Mouse (Mus musculus) liver (tissue): ENCODE data around the gene Idua.

ENCODE experiments used
- DNase-seq: peaks from one replicate; pipeline ENCODE4 v3.0.0-alpha.2; 2020; ENCODE audit warnings: mixed read lengths

Gene Idua

DNA sequence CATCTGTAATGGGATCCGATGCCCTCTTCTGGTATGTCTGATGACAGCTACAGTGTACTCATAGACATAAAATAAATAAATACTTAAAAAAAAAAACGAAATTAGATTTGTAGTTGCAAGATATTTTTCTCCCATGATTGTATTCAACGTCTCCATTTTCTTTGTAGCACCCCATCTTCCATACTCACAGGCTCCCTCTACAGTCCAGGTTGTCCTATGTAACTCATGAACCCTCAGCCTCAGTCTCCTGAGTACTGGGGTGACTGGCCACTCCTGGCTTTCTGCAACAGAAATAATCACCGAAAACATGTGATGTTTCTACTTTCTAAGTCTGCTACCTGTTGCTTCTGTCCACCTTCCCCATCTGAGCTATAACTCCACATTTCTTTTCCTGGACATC is 31.0 kb downstream of the Idua start:
- no peak for DNase-seq

DNA sequence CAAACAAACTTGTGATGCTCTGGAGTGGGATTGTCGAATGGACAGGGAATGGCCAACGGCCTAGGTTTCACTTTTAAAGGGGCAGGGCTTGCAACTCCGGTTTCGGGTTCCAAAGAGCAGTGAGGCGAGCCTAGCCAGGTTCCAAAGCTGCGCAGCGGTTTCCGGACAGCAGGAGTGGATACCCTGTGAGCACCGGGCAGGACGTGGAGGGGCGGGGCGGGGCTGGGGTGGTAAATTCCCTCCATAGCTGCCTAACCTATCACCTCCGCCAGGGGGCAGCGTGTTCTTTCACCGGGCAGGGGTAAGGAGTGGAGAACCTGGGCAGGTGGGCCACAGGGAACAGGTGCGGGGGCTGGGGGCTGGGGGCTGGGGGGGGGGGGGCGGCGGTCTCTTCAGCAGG is 32.1 kb downstream of the Idua start, which contains the start of gene Fgfrl1:
Fgfrl1 (plus strand) TSS at position 112 of the 400 bp plus-strand sequence.
- peak; percentile 87 for DNase-seq

DNA sequence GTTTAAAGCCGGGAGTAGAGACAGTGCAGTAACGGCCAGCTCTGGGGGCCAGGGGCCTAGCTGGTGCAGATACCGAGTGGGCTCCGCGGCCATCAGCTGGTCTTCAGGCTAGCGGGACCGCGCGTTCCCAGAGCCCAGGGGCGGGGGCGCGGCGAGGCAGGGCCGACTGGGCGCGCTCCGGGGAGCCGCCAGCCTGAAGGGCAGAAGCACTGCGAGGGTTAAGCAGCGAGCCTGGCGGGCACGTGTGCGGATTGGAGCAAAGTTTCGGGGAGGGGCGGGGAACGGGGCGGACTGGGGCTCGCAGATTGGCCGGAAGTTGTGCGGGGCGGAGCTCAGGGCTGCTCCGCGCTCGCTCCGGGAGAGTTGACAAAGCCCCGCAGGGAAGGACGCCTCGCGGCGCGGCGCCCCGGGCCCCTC is 33.7 kb downstream of the Idua start:
- peak; percentile 95 for DNase-seq

DNA sequence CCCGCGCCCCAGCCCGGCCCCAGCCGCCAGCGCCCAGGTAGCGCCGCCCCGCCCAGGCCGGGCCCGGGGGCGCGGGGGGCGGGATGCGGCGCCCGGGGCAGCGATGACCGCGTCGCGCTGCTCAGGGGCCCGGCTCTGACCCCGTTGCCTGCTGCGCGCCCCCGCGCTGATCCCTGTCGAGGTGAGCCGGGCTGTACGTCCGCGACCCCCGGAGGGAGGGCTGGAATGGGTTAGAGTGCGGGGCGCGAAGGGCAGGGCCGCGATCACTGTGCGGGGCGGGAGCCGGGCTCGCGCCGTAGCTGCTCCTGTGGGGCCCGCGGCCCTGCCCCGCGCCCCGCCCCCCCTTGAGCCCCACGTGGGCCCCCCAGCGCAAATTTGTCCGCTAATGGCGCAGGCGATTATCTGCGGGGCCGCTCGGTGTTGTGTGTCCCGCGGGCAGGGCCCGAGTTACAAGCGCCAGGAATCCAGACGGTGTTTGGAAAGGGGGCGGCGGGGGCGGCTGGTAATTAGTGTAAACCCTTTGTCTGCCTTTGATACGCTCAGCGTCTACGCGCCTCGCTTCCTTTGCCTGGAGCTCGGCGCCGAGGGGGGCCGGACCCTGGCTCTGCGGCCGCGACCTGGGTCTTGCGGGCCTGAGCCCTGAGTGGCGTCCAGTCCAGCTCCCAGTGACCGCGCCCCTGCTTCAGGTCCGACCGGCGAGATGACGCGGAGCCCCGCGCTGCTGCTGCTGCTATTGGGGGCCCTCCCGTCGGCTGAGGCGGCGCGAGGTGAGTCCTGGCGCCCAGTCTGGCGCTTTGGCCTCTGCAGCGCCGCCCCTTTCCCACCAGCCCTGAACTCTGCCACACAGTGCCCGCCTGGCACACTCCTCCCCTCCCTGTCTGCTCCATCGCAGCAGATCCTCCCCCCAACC is 34.5 kb downstream of the Idua start:
- DNase-seq = peak; percentile 65

DNA sequence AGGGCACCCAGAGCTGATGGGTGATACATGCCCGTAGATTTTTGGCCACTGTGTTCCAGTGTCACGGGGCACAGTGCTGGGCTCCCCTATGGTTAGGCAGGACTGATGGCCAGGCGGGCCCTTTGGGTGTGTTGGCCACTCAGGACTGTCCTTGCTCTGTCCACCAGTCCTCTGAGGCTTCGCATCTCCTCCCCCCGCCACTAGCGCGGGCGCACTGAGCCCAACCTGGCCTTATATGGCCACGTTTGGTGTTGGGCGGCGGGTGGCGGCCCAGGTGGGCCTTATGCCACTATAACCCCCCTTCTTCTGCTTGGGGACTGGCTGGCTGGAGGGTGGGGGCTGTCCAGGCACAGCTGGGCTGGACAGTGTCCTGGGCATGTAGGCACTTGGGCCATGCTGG is 35.7 kb downstream of the Idua start:
- DNase-seq = no peak

DNA sequence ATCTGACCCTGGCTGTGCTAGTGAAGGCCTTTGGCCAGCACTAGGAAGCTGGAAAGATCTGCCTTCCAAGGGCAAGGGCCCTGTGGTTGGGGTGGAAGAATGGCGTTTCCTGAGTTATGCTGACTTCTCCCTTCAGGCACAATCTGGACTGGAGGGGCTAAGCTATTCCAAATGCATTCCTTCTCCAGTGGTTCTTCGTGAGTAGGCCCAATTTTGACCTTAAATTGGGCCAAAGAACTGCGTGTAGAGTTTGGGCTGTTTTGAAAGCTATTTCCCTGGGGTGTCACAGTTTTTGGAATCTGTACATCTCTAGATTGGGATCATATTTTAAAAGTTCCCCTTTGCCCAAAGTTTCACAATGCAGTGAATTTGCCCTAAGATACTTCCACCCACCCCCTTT is 36.4 kb downstream of the Idua start:
- DNase-seq = no peak

DNA sequence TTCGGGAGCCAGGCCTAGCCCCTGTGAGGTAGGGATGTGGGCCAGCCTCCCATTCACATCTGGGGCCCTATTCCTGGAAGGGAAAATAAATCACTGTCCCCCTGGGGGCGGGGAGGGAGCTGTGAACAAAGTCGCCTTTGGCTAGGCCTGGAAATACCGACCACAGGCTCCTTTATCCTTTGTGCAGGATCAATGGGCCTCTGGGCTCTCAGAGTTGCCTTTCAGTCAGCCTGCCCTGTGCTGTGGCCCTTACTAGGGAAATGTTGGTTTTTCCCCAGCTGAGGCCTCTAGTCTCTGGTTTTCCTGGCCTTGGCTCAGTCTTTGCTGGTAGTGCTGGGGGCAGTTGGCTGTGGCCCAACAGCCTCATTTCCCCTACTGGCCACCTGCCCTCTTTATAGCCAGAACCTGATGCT is 37.2 kb downstream of the Idua start:
- DNase-seq = no peak

DNA sequence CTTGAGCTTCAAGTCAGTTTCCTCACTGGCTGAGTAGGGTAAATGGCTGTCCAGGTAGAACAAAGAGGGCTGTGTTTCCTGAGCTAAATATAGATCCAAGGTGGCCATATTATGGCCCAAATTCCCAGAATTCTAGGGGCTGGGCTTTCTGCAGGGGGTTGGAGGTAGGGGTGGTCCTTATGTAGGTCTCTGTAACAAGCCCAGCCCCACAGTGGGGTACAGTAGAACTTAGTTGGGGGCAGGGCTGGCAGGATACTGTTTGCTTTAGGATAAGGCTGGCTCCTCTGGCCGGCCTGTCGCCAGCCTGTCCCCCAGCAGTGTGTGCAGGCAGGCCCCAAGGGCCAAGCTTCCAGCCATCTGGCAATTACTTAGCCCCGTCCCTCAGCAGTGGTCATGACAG is 40.2 kb downstream of the Idua start:
- no peak for DNase-seq

DNA sequence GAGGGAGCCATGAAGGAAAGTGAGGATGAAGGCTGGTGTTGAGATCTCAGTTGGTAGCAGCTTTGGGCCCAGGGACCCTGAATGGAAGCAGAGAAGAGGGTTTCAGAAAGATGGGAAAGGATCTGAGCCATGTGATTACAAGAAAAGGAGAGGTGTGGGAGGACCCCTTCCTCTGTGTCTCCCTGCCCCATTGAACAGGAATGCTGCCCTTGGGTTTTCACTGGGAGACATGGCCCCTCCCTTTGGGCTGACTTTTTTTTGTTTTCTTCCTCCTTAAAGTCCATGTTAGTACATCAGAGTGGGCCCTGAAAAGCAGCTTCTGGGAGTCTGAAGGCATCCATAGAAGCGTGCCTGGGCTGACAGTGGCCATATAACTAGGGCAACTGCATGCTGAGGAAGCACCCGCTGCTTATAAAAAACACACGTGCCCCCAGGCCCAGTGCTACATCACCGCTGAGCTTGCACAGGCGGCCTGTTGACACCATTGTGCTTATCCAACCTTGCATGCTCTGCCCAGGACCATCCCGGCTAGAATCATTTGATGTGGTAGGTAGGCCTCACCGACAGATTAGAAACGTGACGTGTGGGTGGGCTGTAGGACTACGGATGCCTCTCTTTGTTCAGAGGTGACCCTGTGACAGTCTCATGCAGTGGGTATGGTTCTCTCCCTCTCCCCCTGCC is 41.4 kb downstream of the Idua start:
- no peak for DNase-seq

DNA sequence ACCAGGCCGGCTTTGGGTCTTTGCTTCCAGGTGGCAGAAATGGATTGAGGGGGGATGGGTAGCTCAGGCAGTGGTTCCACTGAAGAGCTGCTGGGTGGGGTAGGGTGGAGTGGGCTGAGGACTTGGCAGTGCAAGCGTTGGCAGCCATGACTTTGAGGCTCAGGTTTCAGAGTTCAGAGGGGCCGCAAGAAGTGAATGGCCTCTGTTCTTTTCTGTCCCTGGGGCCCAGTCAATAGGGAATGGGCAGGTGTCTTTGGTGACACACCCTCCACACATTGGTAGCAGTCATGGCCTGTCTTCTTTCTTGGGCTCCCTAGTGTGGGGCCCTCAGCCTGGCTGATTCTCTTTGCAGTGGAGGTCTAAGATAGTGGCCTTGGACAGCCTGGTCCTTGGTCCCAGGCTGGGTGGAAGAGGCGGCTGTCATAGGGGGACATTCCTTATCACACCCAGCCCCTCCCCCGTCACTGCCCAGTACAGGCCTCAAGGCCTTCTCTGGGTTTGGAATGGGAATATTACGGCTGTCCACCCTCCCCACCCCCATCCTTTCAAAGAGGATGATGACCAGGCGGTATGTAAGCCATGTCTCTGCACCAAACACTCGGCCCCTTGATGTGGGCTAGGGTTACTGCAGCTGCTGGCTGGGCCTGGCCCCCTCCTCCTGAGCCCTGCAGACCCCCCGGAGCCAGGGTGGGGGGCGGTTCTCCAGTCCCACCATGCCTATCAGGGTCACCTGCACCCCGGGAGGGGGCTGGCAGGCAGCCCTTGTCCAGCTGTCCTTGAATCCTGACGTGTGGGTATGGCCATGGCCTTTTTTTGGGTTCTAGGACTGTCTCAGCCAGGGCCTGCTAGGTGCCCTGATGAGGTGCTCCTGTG is 43.9 kb downstream of the Idua start:
- DNase-seq = no peak

DNA sequence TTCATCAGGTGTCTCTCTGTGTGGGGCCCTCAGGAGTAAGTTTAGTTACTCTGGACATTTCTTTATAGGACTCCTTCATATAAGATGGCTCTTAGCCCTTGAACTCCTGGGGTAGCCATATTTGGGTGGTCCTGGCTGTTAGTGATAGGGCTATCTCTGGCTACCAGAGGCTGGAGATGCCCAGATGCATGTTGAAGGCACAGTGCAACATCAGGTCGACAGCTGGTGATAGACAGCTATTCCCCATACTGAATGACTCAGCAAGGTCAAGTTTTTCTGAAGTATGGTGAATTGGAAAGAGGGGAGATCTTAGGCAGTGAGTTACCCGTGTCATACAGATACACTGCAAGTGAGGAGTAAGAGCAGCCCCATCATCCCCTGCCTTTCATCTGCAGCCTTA is 47.6 kb downstream of the Idua start:
- DNase-seq = peak; percentile 62

DNA sequence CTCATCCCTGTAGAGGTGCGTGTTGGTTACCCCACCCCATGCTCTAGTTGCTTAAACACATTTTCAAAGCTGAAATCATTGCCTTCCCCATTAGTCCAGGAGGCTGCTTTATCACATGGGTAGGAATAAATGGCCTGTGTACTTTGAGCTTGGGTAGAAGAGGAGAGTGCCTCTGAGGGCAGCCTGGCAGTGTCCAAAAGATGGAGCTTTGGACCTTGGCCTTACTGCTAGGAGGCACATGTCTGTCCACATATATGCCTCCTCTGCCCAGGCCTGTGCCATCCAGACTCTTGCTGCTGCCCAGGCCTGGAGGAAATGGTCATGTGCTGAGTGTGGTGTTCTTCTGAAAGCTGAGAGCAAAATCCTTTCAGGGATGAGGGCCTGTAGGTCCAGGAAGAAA is 48.3 kb downstream of the Idua start:
- DNase-seq = no peak

DNA sequence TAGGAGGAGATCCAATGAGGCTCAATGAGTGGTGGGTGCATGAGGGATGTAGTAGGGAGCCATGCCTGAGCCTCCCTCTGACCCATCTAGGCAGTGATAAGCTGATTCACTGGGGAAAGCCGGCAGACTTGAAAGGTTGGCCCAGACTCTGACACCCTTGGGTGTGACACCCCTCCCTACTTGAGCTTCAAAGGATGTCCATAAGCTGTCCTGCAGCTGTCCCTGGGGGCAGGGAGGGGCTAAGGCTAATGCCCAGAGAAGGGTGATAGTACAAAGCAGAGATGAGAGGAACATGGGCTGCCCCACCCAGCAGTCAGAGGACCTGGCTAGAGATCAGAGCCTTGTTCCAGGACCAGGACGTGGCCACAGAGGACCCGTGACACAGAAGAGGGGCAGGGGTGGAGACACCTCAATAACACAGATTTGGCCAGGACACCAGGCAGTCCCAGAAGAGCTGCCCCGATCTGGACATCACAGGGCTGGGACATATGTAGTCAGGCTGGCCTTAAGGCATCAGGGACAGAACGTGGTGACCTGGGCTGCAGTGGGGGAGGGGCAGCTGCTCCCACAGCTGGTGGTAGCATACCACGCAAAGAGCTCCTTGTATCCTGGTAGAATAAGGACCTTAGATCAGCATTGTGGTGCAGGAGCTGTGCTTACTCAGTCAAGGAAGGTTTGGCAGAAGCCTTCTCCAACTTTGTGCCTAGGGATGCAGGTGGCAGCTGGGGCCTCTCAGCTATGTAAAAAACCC is 49.0 kb downstream of the Idua start:
- DNase-seq = peak; percentile 61

DNA sequence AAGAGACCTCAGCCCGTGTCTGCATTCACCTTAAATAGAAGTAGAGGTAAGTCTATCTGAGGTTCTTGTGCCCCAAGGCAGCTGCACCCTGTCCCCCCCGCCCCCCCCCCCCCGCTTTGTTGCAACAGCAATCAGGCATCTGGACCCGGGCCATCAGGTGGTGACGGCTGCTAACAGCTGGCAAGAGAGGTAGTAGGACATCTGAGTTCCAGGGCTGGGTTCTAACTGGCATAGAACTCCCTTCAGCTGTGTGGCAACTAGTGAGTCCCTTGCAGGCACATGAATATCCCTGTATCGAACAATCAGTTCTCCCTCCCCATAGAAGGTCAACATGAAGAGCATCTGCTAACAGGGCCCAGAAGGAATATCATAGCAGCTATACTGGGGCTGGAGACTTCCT is 51.8 kb downstream of the Idua start:
- no peak for DNase-seq

DNA sequence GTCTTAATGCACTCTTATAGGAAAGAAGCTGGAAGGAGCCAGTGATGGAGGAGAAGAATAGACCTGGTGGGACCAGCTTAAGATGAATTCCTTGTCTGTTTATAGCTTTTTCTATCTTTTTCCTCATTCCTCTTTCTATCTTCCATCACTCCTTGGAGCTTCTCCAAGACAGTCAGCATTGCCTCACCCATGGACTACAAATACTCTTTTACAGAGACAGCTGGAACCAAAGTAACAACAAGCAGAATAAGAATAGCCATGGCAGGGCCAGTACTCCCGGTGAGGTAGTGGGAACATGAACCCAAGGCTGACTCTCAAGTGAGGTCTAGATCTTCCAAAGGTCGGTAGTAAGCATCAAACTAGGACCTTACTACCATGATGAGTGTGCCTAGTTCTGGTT is 53.0 kb downstream of the Idua start:
- no peak for DNase-seq

DNA sequence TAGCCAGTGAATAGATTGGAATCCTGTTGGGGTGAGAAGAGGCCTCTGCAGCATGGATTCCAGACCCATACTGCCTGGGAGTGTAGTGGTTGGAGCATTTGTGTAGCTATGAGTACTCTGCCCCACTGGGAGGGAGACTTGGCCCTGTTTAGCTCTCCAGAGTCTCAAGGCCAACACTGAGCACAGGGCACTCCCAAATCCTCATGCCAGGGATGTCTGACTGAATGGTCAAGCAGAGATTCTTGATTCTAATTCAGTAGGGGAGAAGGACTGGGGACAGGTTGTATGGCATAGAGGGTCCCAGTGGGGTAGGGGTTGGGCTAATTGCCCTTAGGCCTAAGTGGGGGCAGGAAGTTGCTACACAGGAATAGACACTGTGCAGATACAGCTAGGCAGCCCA is 53.6 kb downstream of the Idua start:
- no peak for DNase-seq

DNA sequence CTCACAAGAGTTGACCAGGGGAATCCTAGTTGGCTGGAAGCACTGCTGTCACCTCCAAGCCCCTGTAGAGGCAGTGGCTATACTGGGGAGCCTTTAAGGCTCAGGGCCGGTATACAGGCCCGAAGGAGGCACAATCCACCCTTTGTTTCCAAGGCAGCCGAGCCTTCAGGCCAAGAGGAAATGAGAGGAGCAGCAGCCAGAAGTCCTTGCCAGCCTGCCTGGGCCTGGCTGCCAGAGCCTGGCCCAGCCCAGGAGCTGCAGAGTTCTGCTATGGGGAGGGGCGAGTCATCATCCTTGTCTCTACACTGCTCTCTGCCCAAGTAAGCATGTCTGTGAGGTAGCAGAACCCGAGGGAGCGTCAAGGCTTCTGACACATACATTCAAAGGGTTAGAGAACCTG is 54.0 kb downstream of the Idua start:
- DNase-seq = no peak

DNA sequence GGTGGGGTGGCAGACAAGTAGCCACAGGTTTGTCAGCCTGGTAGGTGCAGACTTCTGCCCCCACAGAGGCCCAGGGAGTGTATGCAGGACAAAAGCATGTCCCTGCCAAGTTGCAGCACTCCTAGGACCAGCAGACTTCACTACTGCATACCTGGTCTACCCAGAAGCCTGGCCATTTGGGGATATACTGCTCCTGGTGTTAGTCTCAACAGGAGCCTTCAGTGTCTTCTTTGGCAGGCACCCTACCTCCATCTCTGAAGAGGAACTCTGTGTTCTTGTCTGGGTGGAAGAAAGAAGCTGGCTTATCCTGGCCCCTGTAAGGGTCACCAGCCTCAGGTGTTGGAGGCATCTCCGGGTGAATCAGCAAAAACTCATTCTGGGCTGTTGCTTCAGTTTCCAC is 55.8 kb downstream of the Idua start:
- DNase-seq = no peak

DNA sequence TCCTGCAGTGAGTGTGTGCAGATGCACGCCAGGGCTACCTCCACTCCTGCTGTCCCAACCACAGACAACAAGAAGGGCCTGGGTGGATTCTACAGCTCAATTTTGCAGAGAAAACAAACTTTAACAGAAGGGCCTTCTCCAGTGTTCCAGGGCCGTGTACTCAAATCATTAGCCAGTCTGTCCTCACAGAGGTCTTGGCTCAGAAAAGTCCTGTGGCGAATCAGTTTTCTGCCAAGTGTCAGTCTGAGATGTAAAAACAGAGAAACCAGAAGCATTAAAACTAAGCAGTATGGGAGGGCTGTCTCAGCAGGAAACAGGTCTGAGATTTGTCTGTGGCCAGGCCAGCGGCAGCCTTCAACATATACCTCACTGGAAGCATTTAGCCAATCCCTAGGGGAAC is 57.9 kb downstream of the Idua start:
- no peak for DNase-seq

DNA sequence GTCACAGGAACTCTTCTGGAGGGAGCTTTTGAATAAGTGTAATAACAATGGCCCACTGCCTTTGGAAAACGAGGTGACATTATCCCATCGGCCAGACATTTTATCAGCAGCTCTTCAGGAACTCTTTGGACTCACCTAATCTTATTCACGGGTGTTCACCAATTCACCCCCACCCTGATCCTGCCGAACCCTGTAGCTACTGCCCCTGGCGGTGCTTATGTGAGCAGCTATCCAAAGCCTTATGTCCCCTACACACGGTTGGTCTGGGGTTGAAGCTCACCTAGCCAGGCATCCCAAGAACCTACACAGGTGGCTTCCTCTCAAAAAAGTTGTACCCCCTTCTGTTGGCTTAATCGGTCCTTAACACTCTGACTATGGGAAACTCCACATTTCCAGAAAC is 59.6 kb downstream of the Idua start:
- no peak for DNase-seq

DNA sequence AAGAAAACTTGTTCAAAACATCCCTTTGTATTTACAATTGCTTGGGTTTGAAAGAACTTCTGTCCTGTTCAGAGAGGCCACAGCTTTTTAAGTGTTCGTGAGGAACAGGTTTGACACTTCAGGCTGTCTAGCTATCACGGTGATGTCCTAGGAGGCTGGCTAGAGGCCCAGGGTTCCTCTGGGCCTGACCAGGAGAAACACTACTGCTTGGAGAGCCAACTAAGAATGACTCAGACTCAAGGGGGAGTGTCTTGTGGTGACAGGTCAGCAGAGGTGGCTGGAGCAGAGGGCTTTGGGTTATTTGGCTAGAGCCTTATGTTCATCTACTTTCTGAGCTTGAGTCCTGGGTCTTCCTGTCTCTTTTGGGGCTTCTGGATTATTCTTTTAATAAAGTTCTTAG is 63.9 kb downstream of the Idua start:
- no peak for DNase-seq

DNA sequence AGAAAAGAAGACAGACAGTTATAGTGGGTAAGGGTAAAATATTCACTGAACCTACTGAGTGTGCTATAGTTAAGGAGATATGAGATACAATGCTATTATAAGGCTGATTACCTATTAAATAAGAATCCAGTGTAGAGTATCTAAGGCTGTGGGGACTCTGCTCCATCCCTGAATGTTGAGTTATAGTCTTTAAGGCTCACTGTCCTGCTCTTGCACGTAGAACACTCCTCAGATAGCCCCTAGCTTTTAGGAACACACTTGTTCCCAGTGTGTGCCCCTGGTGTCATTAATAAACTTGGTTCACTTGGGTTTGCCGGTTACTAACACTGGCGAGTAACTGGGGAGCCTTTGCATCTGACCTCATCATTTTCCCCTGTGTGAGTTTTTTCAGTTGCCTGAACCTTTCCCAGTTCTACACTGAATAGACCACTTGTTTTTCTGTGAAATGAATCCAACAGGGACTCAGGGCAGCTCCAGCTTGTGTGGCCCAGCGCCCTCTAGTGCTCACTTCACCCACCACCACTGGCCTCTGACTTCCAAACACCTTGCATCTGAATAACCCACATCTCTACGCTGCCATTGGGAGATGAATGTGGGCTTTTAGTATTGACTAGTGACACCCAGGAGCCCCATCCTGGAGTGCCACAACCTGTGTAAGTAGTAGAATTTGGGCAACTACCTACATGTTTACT is 66.6 kb downstream of the Idua start:
- DNase-seq = peak; percentile 79
